Mouse (Mus musculus): Measurements from ENCODE around the gene Setd2. TPM values are rescaled to one million over a fixed set of nuclear protein-coding genes. Genes with fewer than 3 reads are reported as not detected.
A peak's percentile ranks its signal among the peaks of the same experiment; 100 is the strongest.

The Setd2 gene
- polyA plus RNA-seq, 1 experiment from 2014 or later = 49.1 TPM

DNA sequence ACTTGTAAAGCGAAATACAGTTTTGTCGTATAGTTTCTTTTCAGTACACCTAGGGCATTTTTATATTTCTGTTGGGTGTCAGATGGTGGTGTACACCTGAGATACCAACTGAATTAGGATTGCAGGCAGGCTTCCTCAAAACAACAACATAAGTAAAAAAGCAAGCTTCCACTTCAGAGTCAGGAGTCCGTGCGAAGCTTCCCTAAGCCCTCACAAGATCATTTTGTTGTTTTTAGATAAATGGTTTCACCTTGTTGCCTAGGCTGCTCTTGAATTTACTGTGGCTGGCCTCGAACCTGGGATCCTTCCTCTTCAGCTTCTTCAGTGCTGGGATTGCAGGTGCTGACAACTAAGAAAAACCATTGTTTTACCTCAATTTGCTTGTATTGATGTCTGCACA lies 1.2 kb downstream of the Setd2 start:
- no peak overlapping the region for H3K27ac ChIP-seq (ENCODE audit: low read depth, low read length)
- WGBS = 45% methylated on average over 5 of the region's 5 CpGs
- ATAC-seq (ENCODE audit: low FRiP score) (no peak), DNase-seq (ENCODE audit: low spot score, missing footprints) (peak; percentile 88)
- H3K4me2 ChIP-seq = peak overlapping the region; percentile 64
- H3K36me3 ChIP-seq (ENCODE audit: control insufficient read depth, insufficient read depth, low read length) = no peaks in the 10 kb centered on the region
- peaks cover 19% of the 10 kb centered on the region for H3K4me1 ChIP-seq (ENCODE audit: control insufficient read depth, insufficient read depth, low read length)
- H3K27me3 ChIP-seq (ENCODE audit: control insufficient read depth, insufficient read depth, low read length) = no peaks in the 10 kb centered on the region
- H3K4me3 ChIP-seq (ENCODE audit: low read depth, low read length) = peak overlapping the region; percentile 86
- H3K9me3 ChIP-seq (ENCODE audit: control insufficient read depth, low read length) = no peaks in the 10 kb centered on the region
- peak overlapping the region; percentile 95 for H3K9ac ChIP-seq (ENCODE audit: low read length)

GRCm38 (mm10) chr9:110535114-110535513 lies 2.7 kb downstream of the Setd2 start:
- Histone ChIP-seq H3K4me2 (no peak overlapping the region), H3K27me3 (ENCODE audit: control insufficient read depth, insufficient read depth, low read length) (no peaks in the 10 kb centered on the region), H3K4me1 (ENCODE audit: control insufficient read depth, insufficient read depth, low read length) (peaks cover 19% of the 10 kb centered on the region), H3K36me3 (ENCODE audit: control insufficient read depth, insufficient read depth, low read length) (no peaks in the 10 kb centered on the region), H3K9ac (ENCODE audit: low read length) (no peak overlapping the region), H3K27ac (ENCODE audit: low read depth, low read length) (no peak overlapping the region), H3K9me3 (ENCODE audit: control insufficient read depth, low read length) (no peaks in the 10 kb centered on the region), H3K4me3 (ENCODE audit: low read depth, low read length) (no peak overlapping the region)
- ATAC-seq (ENCODE audit: low FRiP score) (no peak), DNase-seq (ENCODE audit: low spot score, missing footprints) (no peak)
- 85% methylated on average over 2 of the region's 2 CpGs for WGBS

- 93% methylated on average over 2 of the region's 2 CpGs for WGBS
- peak; percentile 76 for DNase-seq (ENCODE audit: low spot score, missing footprints)
- Histone ChIP-seq H3K27me3 (ENCODE audit: control insufficient read depth, insufficient read depth, low read length) (no peaks in the 10 kb centered on the region), H3K4me3 (ENCODE audit: low read depth, low read length) (no peak overlapping the region), H3K4me2 (no peak overlapping the region), H3K27ac (ENCODE audit: low read depth, low read length) (no peak overlapping the region), H3K9me3 (ENCODE audit: control insufficient read depth, low read length) (no peaks in the 10 kb centered on the region), H3K9ac (ENCODE audit: low read length) (no peak overlapping the region), H3K36me3 (ENCODE audit: control insufficient read depth, insufficient read depth, low read length) (no peaks in the 10 kb centered on the region), H3K4me1 (ENCODE audit: control insufficient read depth, insufficient read depth, low read length) (peaks cover 15% of the 10 kb centered on the region)
- no peak for ATAC-seq (ENCODE audit: low FRiP score)
These were observed 4.2 kb downstream of the Setd2 start for GRCm38 (mm10) chr9:110536636-110537035.

DNA sequence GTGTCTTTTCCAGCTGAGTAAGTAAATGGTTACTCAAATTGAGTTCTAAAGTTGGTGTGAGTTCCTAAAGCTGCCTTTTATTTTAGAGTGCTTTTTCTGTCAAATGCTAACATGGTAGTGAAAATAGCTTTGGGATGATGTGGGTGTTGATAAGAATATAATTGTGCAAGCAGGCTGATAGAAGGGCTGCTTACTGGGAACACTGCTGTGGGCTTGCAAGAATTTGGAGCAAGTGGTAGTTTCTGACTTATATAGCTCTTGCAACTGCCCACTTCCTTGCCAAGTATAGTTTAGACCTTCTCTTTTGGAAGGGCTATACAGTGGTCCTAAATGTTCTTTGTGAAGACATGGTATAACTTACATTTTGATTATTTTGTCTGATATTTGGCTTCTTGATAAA lies 6.1 kb downstream of the Setd2 start:
- H3K9me3 ChIP-seq (ENCODE audit: control insufficient read depth, low read length) = no peaks in the 10 kb centered on the region
- no peak overlapping the region for H3K9ac ChIP-seq (ENCODE audit: low read length)
- H3K4me1 ChIP-seq (ENCODE audit: control insufficient read depth, insufficient read depth, low read length) = peaks cover 15% of the 10 kb centered on the region
- H3K27ac ChIP-seq (ENCODE audit: low read depth, low read length) = no peak overlapping the region
- H3K4me3 ChIP-seq (ENCODE audit: low read depth, low read length) = no peak overlapping the region
- DNase-seq (ENCODE audit: low spot score, missing footprints) (no peak), ATAC-seq (ENCODE audit: low FRiP score) (no peak)
- H3K36me3 ChIP-seq (ENCODE audit: control insufficient read depth, insufficient read depth, low read length) = no peaks in the 10 kb centered on the region
- H3K27me3 ChIP-seq (ENCODE audit: control insufficient read depth, insufficient read depth, low read length) = no peaks in the 10 kb centered on the region
- H3K4me2 ChIP-seq = no peak overlapping the region

GRCm38 (mm10) chr9:110541988-110542387 lies 9.6 kb downstream of the Setd2 start:
- Histone ChIP-seq H3K4me2 (no peak overlapping the region), H3K9me3 (ENCODE audit: control insufficient read depth, low read length) (no peaks in the 10 kb centered on the region), H3K27me3 (ENCODE audit: control insufficient read depth, insufficient read depth, low read length) (no peaks in the 10 kb centered on the region), H3K4me1 (ENCODE audit: control insufficient read depth, insufficient read depth, low read length) (no peaks in the 10 kb centered on the region), H3K9ac (ENCODE audit: low read length) (no peak overlapping the region), H3K27ac (ENCODE audit: low read depth, low read length) (no peak overlapping the region), H3K4me3 (ENCODE audit: low read depth, low read length) (no peak overlapping the region), H3K36me3 (ENCODE audit: control insufficient read depth, insufficient read depth, low read length) (no peaks in the 10 kb centered on the region)
- WGBS = 92% methylated on average over 4 of the region's 4 CpGs
- ATAC-seq (ENCODE audit: low FRiP score) (no peak), DNase-seq (ENCODE audit: low spot score, missing footprints) (no peak)

GRCm38 (mm10) chr9:110548261-110548660 lies 15.9 kb downstream of the Setd2 start:
- Histone ChIP-seq H3K4me2 (no peak overlapping the region), H3K4me3 (ENCODE audit: low read depth, low read length) (no peak overlapping the region), H3K9me3 (ENCODE audit: control insufficient read depth, low read length) (no peaks in the 10 kb centered on the region), H3K27me3 (ENCODE audit: control insufficient read depth, insufficient read depth, low read length) (no peaks in the 10 kb centered on the region), H3K9ac (ENCODE audit: low read length) (no peak overlapping the region), H3K4me1 (ENCODE audit: control insufficient read depth, insufficient read depth, low read length) (no peaks in the 10 kb centered on the region), H3K27ac (ENCODE audit: low read depth, low read length) (no peak overlapping the region), H3K36me3 (ENCODE audit: control insufficient read depth, insufficient read depth, low read length) (peaks cover 27% of the 10 kb centered on the region)
- 98% methylated on average over 19 of the region's 19 CpGs for WGBS
- ATAC-seq (ENCODE audit: low FRiP score) (no peak), DNase-seq (ENCODE audit: low spot score, missing footprints) (no peak)

- no peak overlapping the region for H3K4me3 ChIP-seq (ENCODE audit: low read depth, low read length)
- DNase-seq (ENCODE audit: low spot score, missing footprints) = no peak
- no peak for ATAC-seq (ENCODE audit: low FRiP score)
These were observed 35.9 kb downstream of the Setd2 start for GRCm38 (mm10) chr9:110568309-110568708.

DNA sequence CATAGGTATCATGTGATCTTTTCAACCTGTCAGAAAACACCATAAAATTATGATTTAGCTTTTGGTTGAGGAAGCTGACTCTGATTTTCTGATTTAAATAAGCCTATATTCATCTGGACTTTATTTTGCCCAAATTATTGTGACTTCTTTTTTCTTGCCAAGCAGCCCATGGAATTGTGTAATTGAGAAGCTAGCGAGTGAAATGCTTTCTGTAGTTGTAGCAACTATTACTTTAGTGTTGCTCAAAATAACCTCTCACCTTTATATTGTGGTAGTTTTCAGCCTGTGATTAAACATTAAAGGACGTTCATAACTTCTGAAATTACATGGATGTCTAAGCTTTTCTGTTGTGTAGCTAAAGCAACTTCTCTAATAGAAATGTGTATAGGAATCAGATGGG lies 49.8 kb downstream of the Setd2 start:
- no peak overlapping the region for H3K4me3 ChIP-seq (ENCODE audit: low read depth, low read length)
- no peak for DNase-seq (ENCODE audit: low spot score, missing footprints)
- H3K9me3 ChIP-seq (ENCODE audit: control insufficient read depth, low read length) = no peaks in the 10 kb centered on the region
- H3K4me1 ChIP-seq (ENCODE audit: control insufficient read depth, insufficient read depth, low read length) = no peaks in the 10 kb centered on the region
- no peaks in the 10 kb centered on the region for H3K36me3 ChIP-seq (ENCODE audit: control insufficient read depth, insufficient read depth, low read length)
- no peaks in the 10 kb centered on the region for H3K27me3 ChIP-seq (ENCODE audit: control insufficient read depth, insufficient read depth, low read length)
- no peak for ATAC-seq (ENCODE audit: low FRiP score)
- H3K9ac ChIP-seq (ENCODE audit: low read length) = no peak overlapping the region
- whole genome bisulfite sequencing = 91% methylated on average over 2 of the region's 2 CpGs
- H3K4me2 ChIP-seq = no peak overlapping the region
- no peak overlapping the region for H3K27ac ChIP-seq (ENCODE audit: low read depth, low read length)

More at GRCm38 (mm10) chr9:110568309-110568708, 35.9 kb downstream of the Setd2 start:
- Histone ChIP-seq H3K9ac (ENCODE audit: low read length) (no peak overlapping the region), H3K9me3 (ENCODE audit: control insufficient read depth, low read length) (no peaks in the 10 kb centered on the region), H3K27me3 (ENCODE audit: control insufficient read depth, insufficient read depth, low read length) (no peaks in the 10 kb centered on the region), H3K4me2 (no peak overlapping the region), H3K36me3 (ENCODE audit: control insufficient read depth, insufficient read depth, low read length) (peaks cover 8% of the 10 kb centered on the region), H3K4me1 (ENCODE audit: control insufficient read depth, insufficient read depth, low read length) (no peaks in the 10 kb centered on the region), H3K27ac (ENCODE audit: low read depth, low read length) (no peak overlapping the region)

DNA sequence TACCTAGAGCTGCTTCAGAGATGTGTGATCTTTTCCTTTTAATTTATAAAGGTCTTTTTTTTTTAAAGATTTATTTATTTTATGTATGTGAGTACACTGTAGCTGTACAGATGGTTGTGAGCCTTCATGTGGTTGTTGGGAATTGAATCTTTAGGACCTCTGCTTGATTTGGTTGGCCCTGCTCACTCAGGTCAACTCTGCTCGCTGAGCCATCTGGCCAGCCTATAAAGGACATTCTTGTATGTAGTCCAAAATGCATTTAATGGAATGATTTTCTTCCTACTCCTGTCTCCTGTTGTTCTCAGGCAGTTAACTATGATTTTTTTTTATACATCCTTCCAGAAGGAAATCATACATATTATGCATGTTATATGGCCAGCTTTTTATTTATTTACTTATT lies 51.1 kb downstream of the Setd2 start:
- 100% methylated on average over 1 of the region's 1 CpGs for WGBS
- Histone ChIP-seq H3K9ac (ENCODE audit: low read length) (no peak overlapping the region), H3K4me2 (no peak overlapping the region), H3K27me3 (ENCODE audit: control insufficient read depth, insufficient read depth, low read length) (no peaks in the 10 kb centered on the region), H3K4me1 (ENCODE audit: control insufficient read depth, insufficient read depth, low read length) (no peaks in the 10 kb centered on the region), H3K27ac (ENCODE audit: low read depth, low read length) (no peak overlapping the region), H3K4me3 (ENCODE audit: low read depth, low read length) (no peak overlapping the region), H3K9me3 (ENCODE audit: control insufficient read depth, low read length) (no peaks in the 10 kb centered on the region), H3K36me3 (ENCODE audit: control insufficient read depth, insufficient read depth, low read length) (no peaks in the 10 kb centered on the region)
- DNase-seq (ENCODE audit: low spot score, missing footprints) = no peak
- no peak for ATAC-seq (ENCODE audit: low FRiP score)

GRCm38 (mm10) chr9:110611471-110611870 lies 79.1 kb downstream of the Setd2 start:
- WGBS = 94% methylated on average over 3 of the region's 3 CpGs
- ATAC-seq (ENCODE audit: low FRiP score) = no peak
- no peaks in the 10 kb centered on the region for H3K27me3 ChIP-seq (ENCODE audit: control insufficient read depth, insufficient read depth, low read length)
- H3K9ac ChIP-seq (ENCODE audit: low read length) = no peak overlapping the region
- no peak overlapping the region for H3K4me2 ChIP-seq
- peaks cover 5% of the 10 kb centered on the region; the same call in 1 of the 2 replicates for H3K36me3 ChIP-seq (ENCODE audit: control insufficient read depth, insufficient read depth, low read length)
- H3K9me3 ChIP-seq (ENCODE audit: control insufficient read depth, low read length) = no peaks in the 10 kb centered on the region
- no peak for DNase-seq (ENCODE audit: low spot score, missing footprints)
- no peak overlapping the region for H3K27ac ChIP-seq (ENCODE audit: low read depth, low read length)
- H3K4me3 ChIP-seq (ENCODE audit: low read depth, low read length) = no peak overlapping the region
- H3K4me1 ChIP-seq (ENCODE audit: control insufficient read depth, insufficient read depth, low read length) = no peaks in the 10 kb centered on the region
